Mouse (Mus musculus) bone marrow, adult 2 months (tissue): ENCODE results near the gene Sdk1.

Experiments used
- CTCF ChIP-seq: fragments of 200-500 bp; IDR thresholded peaks from 2 replicates; pipeline ENCODE4 v1.5.1; 2011; ENCODE audit warnings: low read length, control low read depth; ENCODE audit not compliant: control insufficient read depth, insufficient read depth
- POLR2A ChIP-seq: fragments of 200-500 bp; IDR thresholded peaks from 2 replicates; pipeline ENCODE4 v1.6.1; 2011; ENCODE audit warnings: low read depth, mild to moderate bottlenecking, control low read depth, low read length, borderline replicate concordance; ENCODE audit not compliant: control insufficient read depth

DNA sequence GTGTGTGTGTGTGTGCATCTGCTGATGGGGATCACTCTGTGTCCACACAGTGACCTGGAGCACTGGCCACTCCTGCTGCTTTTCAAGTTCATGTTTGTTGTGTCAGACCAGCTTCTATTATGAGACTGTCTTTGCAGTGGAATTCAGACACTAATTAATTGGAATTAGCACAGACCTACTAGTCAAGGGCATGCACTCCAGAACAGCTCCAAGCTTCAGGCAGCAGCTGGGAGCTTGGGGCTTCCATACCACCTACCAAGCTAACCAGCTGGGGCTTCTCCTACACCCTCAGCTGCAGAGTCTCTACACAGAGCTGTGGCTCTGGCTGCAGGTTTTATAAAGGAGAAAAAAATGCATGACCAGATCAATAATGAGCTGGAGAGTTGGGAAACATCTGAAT is 729.8 kb downstream of the Sdk1 start:
- no peak for TF ChIP-seq CTCF
- no peak for TF ChIP-seq POLR2A
